Mouse (Mus musculus): ENCODE data around the gene Pcid2. TPM values are rescaled to one million over a fixed set of nuclear protein-coding genes. Genes with fewer than 3 reads are reported as not detected.

Gene Pcid2
- polyA plus RNA-seq, 1 experiment from 2014 or later = 9.6 TPM

GRCm38 (mm10) chr8:13027615-13028014, 77.6 kb downstream of the Pcid2 start:
- H3K27ac ChIP-seq (ENCODE audit: low read depth, low read length) = no peak overlapping the region
- no peak overlapping the region for H3K4me2 ChIP-seq (replicated peaks; ENCODE audit: low read depth)
- H3K9me3 ChIP-seq (ENCODE audit: control insufficient read depth) = no peaks in the 10 kb centered on the region
- ATAC-seq = no peak
- no peaks in the 10 kb centered on the region for H3K27me3 ChIP-seq (replicated peaks; ENCODE audit: control insufficient read depth, insufficient read depth, low read length)
- TF ChIP-seq CTCF (IDR thresholded peaks at IDR 0.05; ENCODE audit: low read depth) = no peak
- H3K36me3 ChIP-seq (ENCODE audit: control insufficient read depth, insufficient read depth) = no peaks in the 10 kb centered on the region
- no peak overlapping the region for H3K4me3 ChIP-seq (ENCODE audit: low read depth, low read length)
- WGBS = 79% methylated on average over 5 of the region's 5 CpGs
- H3K9ac ChIP-seq (ENCODE audit: low read depth, low read length) = no peak overlapping the region
- H3K4me1 ChIP-seq (replicated peaks; ENCODE audit: control insufficient read depth, insufficient read depth, low read length) = no peaks in the 10 kb centered on the region

Small RNAs within 50 kb of the gene (microRNA-seq; reads per million reads assigned to microRNA genes)
- gene Mir7065 = not detected

Other genes with a start within 250 kb of the Pcid2 start
- gene Mcf2l, start 231.7 kb downstream of the Pcid2 start, polyA plus RNA-seq (2015; fragmentation: Nextera tagmentation; extraction: Ambion mirVana) = 5.7 and 6.7 TPM in 2 replicates
- 0.08 TPM in 2 replicates for gene F7, start 79.4 kb downstream of the Pcid2 start, polyA plus RNA-seq (2015; fragmentation: Nextera tagmentation; extraction: Ambion mirVana)
- gene F10, start 68.2 kb downstream of the Pcid2 start, polyA plus RNA-seq (2015; fragmentation: Nextera tagmentation; extraction: Ambion mirVana) = 111 and 116 TPM in 2 replicates
- 15.9 and 19.5 TPM in 2 replicates for gene Proz, start 44.5 kb downstream of the Pcid2 start, polyA plus RNA-seq (2015; fragmentation: Nextera tagmentation; extraction: Ambion mirVana)
- 44.9 and 49.7 TPM in 2 replicates for gene Cul4a, start 162 bp upstream of the Pcid2 start, polyA plus RNA-seq (2015; fragmentation: Nextera tagmentation; extraction: Ambion mirVana)
- 847 and 854 TPM in 2 replicates for gene Lamp1, start 53.7 kb upstream of the Pcid2 start, polyA plus RNA-seq (2015; fragmentation: Nextera tagmentation; extraction: Ambion mirVana)
- gene Grtp1, start 95.2 kb upstream of the Pcid2 start, polyA plus RNA-seq (2015; fragmentation: Nextera tagmentation; extraction: Ambion mirVana) = 110 and 113 TPM in 2 replicates
- gene Adprhl1, start 148.7 kb upstream of the Pcid2 start, polyA plus RNA-seq (2015; fragmentation: Nextera tagmentation; extraction: Ambion mirVana) = 0.48 TPM in 1 of 2 replicates, not detected in the other
- 7.3 and 7.9 TPM in 2 replicates for gene Dcun1d2, start 182.7 kb upstream of the Pcid2 start, polyA plus RNA-seq (2015; fragmentation: Nextera tagmentation; extraction: Ambion mirVana)
- gene Tmco3, start 182.7 kb upstream of the Pcid2 start, polyA plus RNA-seq (2015; fragmentation: Nextera tagmentation; extraction: Ambion mirVana) = 18.5 and 22.2 TPM in 2 replicates
- gene Tfdp1, start 233.3 kb upstream of the Pcid2 start, polyA plus RNA-seq (2015; fragmentation: Nextera tagmentation; extraction: Ambion mirVana) = 50.3 and 51.2 TPM in 2 replicates